Mouse (Mus musculus) spleen, adult 2 months (tissue): Measurements from ENCODE around the gene Clpsl2.

Experiments used
- CTCF ChIP-seq: fragments of 200-500 bp; IDR thresholded peaks from 2 replicates; pipeline ENCODE4 v1.5.1; 2011; ENCODE audit warnings: mild to moderate bottlenecking, inconsistent platforms; ENCODE audit not compliant: insufficient read depth, insufficient read length, insufficient replicate concordance; ENCODE audit errors: extremely low read depth
- POLR2A ChIP-seq: fragments of 200-500 bp; IDR thresholded peaks from 2 replicates; pipeline ENCODE4 v1.6.1; 2011; ENCODE audit warnings: low read depth, low read length, inconsistent platforms

- TF ChIP-seq CTCF = no peak
- TF ChIP-seq POLR2A = no peak
Measured at GRCm38 (mm10) chr17:28591476-28591875, 42.3 kb downstream of the Clpsl2 start.
